Mouse (Mus musculus) lung, adult 2 months (tissue): Measurements from ENCODE around the gene Pitpnb. TPM values are rescaled to one million over a fixed set of nuclear protein-coding genes. Genes with fewer than 3 reads are reported as not detected.

Source experiments
- DNase-seq: peaks from one replicate; pipeline ENCODE4 v3.0.0; 2022
- H3K4me1 ChIP-seq: fragments of 200-500 bp; 2 replicates; pipeline ENCODE4 v1.6.1; 2011; ENCODE audit warnings: low read length; ENCODE audit not compliant: control insufficient read depth, insufficient read depth
- H3K4me3 ChIP-seq: fragments of 200-500 bp; replicated peaks from 2 replicates; pipeline ENCODE3; 2011; ENCODE audit warnings: low read depth, mild to moderate bottlenecking, control low read depth, low read length; ENCODE audit errors: extremely low read depth
- CTCF ChIP-seq: fragments of 200-500 bp; IDR thresholded peaks from 2 replicates; pipeline ENCODE4 v1.5.1; 2011; ENCODE audit warnings: mild to moderate bottlenecking, low read length, control low read depth; ENCODE audit not compliant: insufficient read depth
- POLR2A ChIP-seq: fragments of 200-500 bp; IDR thresholded peaks from 2 replicates; pipeline ENCODE4 v1.6.1; 2011; ENCODE audit warnings: low read depth, mild to moderate bottlenecking, control low read depth, low read length, borderline replicate concordance; ENCODE audit errors: extremely low read depth
- WGBS: fragments of 180-500 bp; shearing (Covaris S2); methylation state at CpG from one replicate; pipeline ENCODE4 v1.1.7; 2018; 5-methylcytosine and 5-hydroxymethylcytosine counted together
- polyA plus RNA-seq: library from polyadenylated mRNA; depleted of rRNA; stranded (reverse); fragments of >200 nt; gene quantifications from 2 replicates; pipeline ENCODE4 v1.2.3, GENCODE M21; 2012; rRNA removed

The Pitpnb gene
- 39.4 and 53.9 TPM in 2 replicates for polyA plus RNA-seq

DNA sequence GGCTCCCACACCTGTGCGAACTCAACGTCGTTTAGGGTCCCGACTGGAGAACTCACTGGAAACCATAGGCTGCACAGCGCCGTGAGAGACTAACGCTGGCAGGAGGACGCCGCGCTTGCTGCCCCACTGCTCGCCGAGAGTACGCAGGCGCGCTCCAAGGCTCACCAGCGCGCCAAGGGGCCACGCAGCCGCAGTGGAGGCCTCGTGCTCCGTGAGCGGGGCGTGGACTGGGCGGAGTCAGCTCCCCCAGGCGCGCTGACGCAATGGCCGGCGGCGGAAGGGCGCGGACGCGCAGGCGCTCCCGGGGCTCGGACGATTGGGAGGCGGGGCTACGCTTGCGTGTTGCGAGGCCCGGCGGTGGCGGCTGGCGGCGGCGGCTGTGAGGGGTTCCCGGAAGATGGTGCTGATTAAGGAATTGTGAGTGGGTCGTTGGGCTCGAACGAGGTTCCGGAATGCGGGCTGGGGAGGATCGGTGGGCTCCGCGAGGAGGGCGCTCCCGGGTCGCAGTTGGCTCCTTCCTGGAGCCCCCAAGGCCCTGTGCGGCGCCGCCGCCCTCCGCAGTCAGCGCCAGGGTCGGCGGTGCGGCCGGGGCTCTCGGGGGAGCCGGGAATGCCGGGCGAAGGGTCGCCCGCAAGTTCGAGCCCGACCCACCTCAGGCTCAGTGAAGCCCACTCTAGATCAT, at the start of gene Pitpnb:
Gene Pitpnb, plus strand, starts transcription at position 347 of the 682 bp plus-strand sequence.
- H3K4me1 ChIP-seq: peaks cover 11% of the 10 kb centered on the region
- under 1% methylated on average over 77 of the region's 78 CpGs for WGBS
- peak within 1 kb of the TSS; percentile 92 for H3K4me3 ChIP-seq
- peak; percentile 98 for DNase-seq
- TF ChIP-seq CTCF (no peak), POLR2A (peak; percentile 88)

DNA sequence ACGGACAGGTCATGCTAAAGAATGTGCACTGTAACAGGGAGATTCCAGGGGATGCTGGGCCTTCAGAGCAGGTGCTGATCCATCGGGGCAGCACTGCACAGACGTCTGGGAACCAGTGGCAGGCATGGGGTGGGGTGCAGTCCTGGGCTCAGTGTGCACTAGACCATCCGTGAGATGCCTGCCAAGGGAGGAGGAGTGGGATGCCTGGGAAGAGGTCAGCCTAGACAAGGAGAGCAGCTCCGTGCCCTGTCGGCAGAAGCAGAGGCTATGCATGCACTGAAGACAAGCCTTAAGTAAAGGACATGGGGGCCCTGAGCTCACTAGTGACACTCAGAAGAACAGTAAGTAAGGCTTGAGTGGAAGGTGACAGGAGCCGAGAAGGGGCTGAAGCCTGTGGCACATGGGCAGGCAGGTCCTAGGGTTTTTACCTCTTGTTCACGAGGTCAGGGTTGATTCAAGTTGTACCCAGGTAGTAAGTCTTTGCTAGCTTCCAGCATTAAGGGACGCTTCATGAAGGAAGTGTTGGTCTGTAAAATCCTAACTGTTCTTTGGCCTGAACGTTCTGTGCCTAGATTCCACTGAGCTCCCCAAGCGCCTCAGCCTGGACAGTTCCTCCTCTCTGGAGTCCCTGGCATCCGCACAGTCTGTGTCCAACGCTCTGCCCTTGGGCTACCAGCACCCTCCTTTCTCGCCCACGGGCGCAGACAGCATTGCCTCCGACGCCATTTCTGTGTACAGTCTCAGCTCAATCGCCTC, 46.0 kb upstream of the Pitpnb start:
- Histone ChIP-seq H3K4me3 (no peak overlapping the region), H3K4me1 (no peaks in the 10 kb centered on the region)
- no peak for DNase-seq
- WGBS: 88% methylated on average over 19 of the region's 19 CpGs
- TF ChIP-seq POLR2A (no peak), CTCF (no peak)

DNA sequence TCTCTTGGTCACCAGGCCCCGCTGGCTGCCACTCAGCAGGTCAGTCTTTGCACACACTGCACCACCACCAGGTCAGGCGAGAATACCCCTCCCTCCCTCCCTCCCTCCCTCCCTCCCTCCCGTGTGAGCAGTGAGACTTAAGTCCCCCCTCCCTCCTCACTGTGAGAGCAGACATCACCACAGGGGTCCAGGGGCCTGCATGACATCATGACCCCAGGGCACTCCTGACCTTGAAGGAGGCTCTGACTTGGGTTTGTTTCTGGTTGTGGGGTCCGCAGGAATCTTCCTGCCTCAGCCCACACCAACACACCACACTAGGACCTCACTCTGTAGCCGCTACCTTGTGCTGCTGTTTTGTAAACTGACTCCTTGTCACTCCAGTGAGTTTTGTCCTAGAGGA, 43.0 kb upstream of the Pitpnb start:
- TF ChIP-seq POLR2A (no peak), CTCF (no peak)
- H3K4me3 ChIP-seq: no peak overlapping the region
- WGBS: 75% methylated on average over 5 of the region's 5 CpGs

DNA sequence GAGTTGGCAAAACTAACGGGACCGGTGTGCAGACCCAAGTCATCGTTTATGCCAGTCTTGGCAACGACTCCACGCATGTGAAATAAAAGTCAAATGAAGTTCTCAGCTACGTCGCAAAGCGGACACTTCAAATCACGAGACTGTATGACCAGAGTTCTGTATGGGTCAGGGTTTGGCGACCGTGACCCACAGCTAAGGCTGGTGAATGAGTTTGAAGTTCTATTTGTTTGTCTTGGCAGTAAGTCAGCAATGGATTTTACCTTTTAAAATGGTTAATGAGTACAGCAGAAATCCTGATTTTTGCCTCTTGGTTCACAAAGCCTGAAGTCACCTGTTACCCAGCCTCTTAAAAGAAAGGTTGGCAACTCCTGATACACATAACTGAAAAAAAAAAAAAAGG, 42.1 kb upstream of the Pitpnb start:
- WGBS: 65% methylated on average over 11 of the region's 11 CpGs
- Histone ChIP-seq H3K4me3 (no peak overlapping the region), H3K4me1 (no peaks in the 10 kb centered on the region)
- no peak for DNase-seq
- TF ChIP-seq POLR2A (no peak), CTCF (no peak)

More for the DNA sequence above, 43.0 kb upstream of the Pitpnb start:
- no peak for DNase-seq
- no peaks in the 10 kb centered on the region for H3K4me1 ChIP-seq

DNA sequence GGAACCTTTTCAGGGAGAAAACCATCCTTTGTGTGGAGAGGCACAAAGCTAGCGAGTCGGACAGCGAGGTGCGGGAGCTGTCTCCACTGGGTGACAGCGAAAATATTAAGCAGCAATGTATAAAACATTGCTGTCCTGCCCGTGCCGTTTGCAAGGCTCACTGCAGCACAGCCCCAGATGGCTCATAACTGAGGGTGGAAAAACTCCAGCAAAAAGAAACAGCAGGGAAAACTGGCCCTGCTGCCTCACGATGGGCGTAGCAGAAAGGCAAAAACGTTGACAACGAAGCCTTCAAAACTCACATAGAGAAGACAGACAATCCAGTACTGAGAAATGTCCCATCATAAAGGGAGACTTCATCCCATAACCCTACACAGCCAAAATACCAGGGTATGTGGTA, 40.5 kb upstream of the Pitpnb start:
- no peak for DNase-seq
- 86% methylated on average over 11 of the region's 11 CpGs for WGBS
- TF ChIP-seq POLR2A (no peak), CTCF (no peak)
- no peak overlapping the region for H3K4me3 ChIP-seq
- H3K4me1 ChIP-seq: no peaks in the 10 kb centered on the region

DNA sequence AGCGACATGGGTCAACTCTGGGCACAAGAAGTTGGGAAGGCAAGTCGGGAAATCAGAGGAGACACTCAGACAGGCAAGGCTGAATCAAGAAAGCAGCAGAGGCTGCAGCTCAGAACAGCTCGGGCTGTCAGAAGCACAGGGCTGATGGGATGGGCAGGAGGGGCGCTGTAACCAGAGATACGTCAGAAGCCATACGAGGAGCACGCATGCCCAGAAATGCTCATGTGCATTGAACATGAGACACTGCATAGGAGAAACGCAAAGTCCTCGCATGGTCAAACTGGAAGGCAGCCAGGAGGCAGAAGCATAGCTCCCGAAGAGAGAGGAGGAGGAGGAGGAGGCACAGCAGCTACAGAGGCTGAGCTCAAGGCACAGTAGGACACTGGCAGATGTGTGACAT, 38.9 kb upstream of the Pitpnb start:
- WGBS: 35% methylated on average over 10 of the region's 10 CpGs
- no peak overlapping the region for H3K4me3 ChIP-seq
- DNase-seq: no peak
- H3K4me1 ChIP-seq: no peaks in the 10 kb centered on the region
- TF ChIP-seq POLR2A: no peak

DNA sequence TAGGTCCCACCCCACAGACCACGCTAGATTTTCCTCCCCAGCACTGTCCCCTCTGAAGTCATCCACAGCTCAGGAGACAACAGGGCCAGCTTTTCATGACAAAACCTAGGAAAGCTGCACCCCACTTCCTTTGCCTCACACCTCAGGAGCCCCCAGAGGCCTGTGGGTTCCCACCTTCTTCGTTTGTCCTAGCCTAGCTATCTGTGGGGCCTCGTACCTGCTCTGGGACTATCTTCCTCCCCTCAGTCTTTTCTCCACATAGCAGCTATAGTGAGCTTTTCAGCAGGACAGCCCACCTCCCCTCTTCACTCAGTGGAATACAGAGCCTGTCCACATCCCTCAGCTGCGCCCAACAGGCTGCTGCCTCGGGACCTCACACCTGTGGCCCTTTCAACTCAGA, 32.8 kb upstream of the Pitpnb start:
- Histone ChIP-seq H3K4me3 (no peak overlapping the region), H3K4me1 (no peaks in the 10 kb centered on the region)
- WGBS: 75% methylated on average over 5 of the region's 5 CpGs
- DNase-seq: no peak
- TF ChIP-seq CTCF (no peak), POLR2A (no peak)

DNA sequence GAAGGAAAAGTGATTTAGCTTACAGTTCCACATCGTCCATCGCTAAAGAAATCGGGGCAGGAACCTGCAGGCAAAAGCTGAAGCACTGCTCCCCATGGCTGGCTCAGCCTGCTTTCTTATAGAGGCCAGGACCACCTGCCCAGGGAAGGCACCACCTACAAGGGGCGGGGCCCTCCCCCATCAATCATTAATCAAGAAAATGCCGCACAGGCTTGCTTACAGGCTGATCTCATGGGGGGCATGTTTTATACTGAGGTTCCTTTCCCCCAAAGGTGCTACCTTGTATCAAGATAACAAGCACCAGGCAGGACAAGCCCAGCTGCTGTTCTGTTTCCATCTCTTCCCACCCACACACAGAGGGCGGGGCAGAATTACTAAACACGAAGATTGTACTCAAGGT, 31.9 kb upstream of the Pitpnb start:
- Histone ChIP-seq H3K4me3 (no peak overlapping the region), H3K4me1 (no peaks in the 10 kb centered on the region)
- 49% methylated on average over 7 of the region's 7 CpGs for WGBS
- TF ChIP-seq POLR2A (no peak), CTCF (no peak)
- DNase-seq: no peak

DNA sequence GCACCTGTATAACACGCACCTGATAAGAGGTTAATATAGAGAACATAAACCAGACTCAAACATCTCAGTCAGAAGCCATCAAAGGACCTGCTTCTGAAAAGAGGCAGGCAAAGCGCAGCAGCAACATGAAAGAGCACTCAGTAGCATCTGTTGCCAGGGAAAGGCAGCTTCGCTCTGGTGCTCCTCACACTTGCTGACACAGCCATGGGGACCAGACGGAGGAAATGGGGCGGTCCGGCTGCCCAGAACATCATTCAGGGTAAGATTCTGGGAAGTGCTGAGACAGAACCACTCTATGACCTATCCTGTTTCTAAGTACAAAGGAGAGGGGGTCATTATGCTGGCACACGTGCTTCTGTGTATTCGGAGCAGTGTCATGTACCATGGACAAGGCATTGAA, 29.8 kb upstream of the Pitpnb start:
- TF ChIP-seq POLR2A (no peak), CTCF (no peak)
- DNase-seq: no peak
- whole genome bisulfite sequencing: 81% methylated on average over 8 of the region's 8 CpGs

DNA sequence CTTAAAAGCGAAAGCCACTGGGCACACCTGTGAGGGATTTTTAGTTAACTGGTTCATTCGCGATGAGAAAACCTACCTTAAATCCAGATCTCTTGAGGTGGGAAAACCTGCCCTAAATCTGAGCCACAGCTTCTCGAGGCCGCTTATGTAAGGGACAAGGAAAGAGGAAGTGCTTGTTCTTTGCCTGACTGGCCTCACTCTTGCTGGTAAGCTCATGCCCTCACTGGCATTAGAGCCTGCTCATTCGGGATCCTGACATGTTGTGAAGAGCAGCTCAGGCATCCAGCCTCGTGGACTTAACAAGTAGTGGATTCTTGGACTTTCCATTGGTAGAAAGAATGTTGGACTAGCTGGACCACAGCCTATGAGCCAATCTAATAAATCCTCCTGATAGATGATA, 28.8 kb upstream of the Pitpnb start:
- DNase-seq: no peak
- no peak for TF ChIP-seq CTCF
- no peak for TF ChIP-seq POLR2A
- Histone ChIP-seq H3K4me1 (no peaks in the 10 kb centered on the region), H3K4me3 (no peak overlapping the region)
- 57% methylated on average over 7 of the region's 7 CpGs for WGBS

More for the DNA sequence above, 29.8 kb upstream of the Pitpnb start:
- no peaks in the 10 kb centered on the region for H3K4me1 ChIP-seq
- H3K4me3 ChIP-seq: no peak overlapping the region
